Mouse (Mus musculus) ES-E14 (cell line): Measurements from ENCODE around the gene Gdpgp1. TPM values are rescaled to one million over a fixed set of nuclear protein-coding genes. Genes with fewer than 3 reads are reported as not detected.

ENCODE experiments used
- DNase-seq: peaks from one replicate; pipeline ENCODE4 v3.0.0-alpha.2; 2013; ENCODE audit warnings: low read depth, low spot score
- H3K27ac ChIP-seq: 2 replicates; pipeline ENCODE4 v1.5.1; 2012; ENCODE audit warnings: low read depth, mild to moderate bottlenecking, low read length, moderate library complexity, mixed read lengths; ENCODE audit not compliant: poor library complexity, insufficient read depth, severe bottlenecking
- H3K36me3 ChIP-seq: 2 replicates; pipeline ENCODE4 v1.6.1; 2012; ENCODE audit warnings: mild to moderate bottlenecking, low read length, moderate library complexity, mixed read lengths; ENCODE audit not compliant: control insufficient read depth, poor library complexity, insufficient read depth, severe bottlenecking
- H3K4me1 ChIP-seq, 2 experiments: fragments of 150-350 bp in 1 of 2; sonication (generic) in 1 of 2; 2 replicates each; pipeline ENCODE4 v1.6.1; 2012; ENCODE audit warnings: low read length in 2 of 2, mild to moderate bottlenecking in 1 of 2, mixed read lengths in 1 of 2; ENCODE audit not compliant: control insufficient read depth in 2 of 2, insufficient read depth in 2 of 2, poor library complexity in 1 of 2
- H3K4me3 ChIP-seq, 2 experiments: fragments of 150-350 bp in 1 of 2; sonication (generic) in 1 of 2; 2 replicates each; pipeline ENCODE4 v1.5.1; 2012; ENCODE audit warnings: low read length in 2 of 2, low read depth in 1 of 2, mild to moderate bottlenecking in 1 of 2, mixed read lengths in 1 of 2; ENCODE audit not compliant: insufficient read depth in 1 of 2, poor library complexity in 1 of 2, severe bottlenecking in 1 of 2
- H3K9ac ChIP-seq: 2 replicates; pipeline ENCODE4 v1.6.1; 2012; ENCODE audit warnings: low read depth, mild to moderate bottlenecking, low read length, mixed read lengths; ENCODE audit not compliant: poor library complexity, insufficient read depth, severe bottlenecking
- H3K9me3 ChIP-seq: fragments of 150-350 bp; sonication (generic); 2 replicates; pipeline ENCODE4 v1.6.1; 2012; ENCODE audit warnings: low read depth, mild to moderate bottlenecking, low read length; ENCODE audit not compliant: control insufficient read depth, insufficient read depth
- CHD2 ChIP-seq: IDR thresholded peaks from 2 replicates; pipeline ENCODE4 v1.6.1; 2014; ENCODE audit warnings: mild to moderate bottlenecking, low read depth, low read length, inconsistent platforms
- HCFC1 ChIP-seq: IDR thresholded peaks from 2 replicates; pipeline ENCODE4 v1.6.1; 2012; ENCODE audit warnings: low read length, inconsistent platforms, borderline replicate concordance; ENCODE audit not compliant: insufficient read depth
- MAFK ChIP-seq: IDR thresholded peaks from 2 replicates; pipeline ENCODE4 v1.6.1; 2014; ENCODE audit warnings: mild to moderate bottlenecking, low read depth, low read length, inconsistent platforms; ENCODE audit not compliant: insufficient read depth
- ZC3H11A ChIP-seq: IDR thresholded peaks from 2 replicates; pipeline ENCODE4 v1.6.1; 2012; ENCODE audit warnings: low read depth, mild to moderate bottlenecking, inconsistent platforms, low read length, borderline replicate concordance
- ZNF384 ChIP-seq: IDR thresholded peaks from 2 replicates; pipeline ENCODE4 v1.6.1; 2012; ENCODE audit warnings: low read depth, low read length, inconsistent platforms
- in situ Hi-C, 2 experiments: fragments of 600-800 bp; cut with MboI; formaldehyde crosslinking; loops; one replicate each; pipeline ENCODE4 v1.15.1; 2025; ENCODE audit warnings: low sequenced_read_pairs in 2 of 2, inconsistent platforms in 1 of 2; ENCODE audit not compliant: unreplicated experiment in 2 of 2
- total RNA-seq: library from RNA; depleted of rRNA; stranded (reverse); fragments of 300-350 nt; gene quantifications from 2 replicates; pipeline ENCODE4 v1.2.3, GENCODE M21; 2012

Gdpgp1 gene
- total RNA-seq, 1 experiment = 4.4 TPM

GRCm38 (mm10) chr7:80195146-80195545 lies 37.5 kb upstream of the Gdpgp1 start:
- no peaks in the 10 kb centered on the region; the same call in 1 of the 2 replicates for H3K36me3 ChIP-seq
- H3K9ac ChIP-seq = no peak overlapping the region
- H3K9me3 ChIP-seq = no peaks in the 10 kb centered on the region
- DNase-seq = no peak
- in situ Hi-C loops = no loop called here
- no peak overlapping the region for H3K27ac ChIP-seq
- no peak for TF ChIP-seq ZC3H11A
- no peak for TF ChIP-seq CHD2
- TF ChIP-seq MAFK = no peak
- TF ChIP-seq ZNF384 = no peak
- no peak for TF ChIP-seq HCFC1
- peaks cover 8 to 28% of the 10 kb centered on the region in 2 experiments; a peak in 3 of 4 replicates for H3K4me1 ChIP-seq
- no peak overlapping the region for H3K4me3 ChIP-seq

DNA sequence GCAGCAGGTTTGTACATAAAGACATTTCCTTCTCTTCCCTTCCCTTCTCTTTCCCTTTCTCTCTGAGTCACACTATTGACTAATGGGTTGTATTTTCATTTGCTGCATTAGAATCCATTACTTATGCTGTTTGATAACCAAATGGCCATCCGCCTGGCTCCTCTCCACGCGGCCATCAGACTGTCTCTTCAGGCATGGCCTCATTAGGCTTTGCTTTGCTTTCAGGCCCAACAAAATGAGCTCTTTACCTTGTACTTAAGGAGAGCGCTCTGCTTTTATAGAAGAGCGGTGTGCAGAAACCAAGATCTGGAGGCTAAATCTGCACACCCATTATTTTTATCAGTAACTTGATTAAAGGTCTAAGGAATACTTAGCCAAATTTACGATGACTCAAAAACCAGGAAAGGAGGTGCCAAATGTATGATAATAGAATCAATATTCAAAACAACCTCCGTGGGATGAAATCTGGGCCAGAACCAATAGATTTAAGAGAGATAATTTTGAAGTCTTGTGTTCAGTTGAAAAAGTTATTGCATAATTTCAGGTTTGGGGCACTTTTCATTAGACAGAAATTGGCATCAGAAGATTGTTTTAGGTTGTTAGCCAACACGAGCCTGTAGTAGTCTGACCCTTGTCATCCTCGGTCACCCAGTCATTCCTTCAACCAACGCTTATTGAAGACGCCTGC lies 36.9 kb upstream of the Gdpgp1 start:
- Histone ChIP-seq H3K9me3 (no peaks in the 10 kb centered on the region), H3K4me1 (peaks cover 8 to 28% of the 10 kb centered on the region in 2 experiments; a peak in 3 of 4 replicates), H3K36me3 (peaks cover 4% of the 10 kb centered on the region), H3K4me3 (no peak overlapping the region), H3K9ac (no peak overlapping the region), H3K27ac (no peak overlapping the region)
- DNase-seq = no peak
- in situ Hi-C loops = no loop called here
- TF ChIP-seq ZC3H11A (no peak), CHD2 (no peak), HCFC1 (no peak), ZNF384 (no peak), MAFK (no peak)

DNA sequence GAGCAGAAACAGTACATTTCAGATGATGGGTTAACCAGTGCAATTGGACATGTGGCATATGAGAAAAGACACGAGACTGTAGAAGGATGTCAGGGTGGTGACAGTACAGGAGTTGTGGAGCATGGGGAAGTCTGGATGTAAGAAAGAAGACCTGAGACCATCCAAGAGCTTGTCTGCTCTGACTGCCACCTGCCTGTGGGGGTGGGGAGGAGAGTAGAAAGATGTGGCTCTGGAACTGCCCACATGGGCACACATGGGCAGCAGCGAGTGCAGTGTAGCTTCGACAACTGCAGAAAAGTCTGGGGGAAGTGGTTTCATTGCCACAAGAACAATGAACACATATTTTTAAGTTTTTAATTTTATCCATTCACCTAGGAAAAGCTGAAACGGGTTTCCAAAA lies 35.3 kb upstream of the Gdpgp1 start:
- Histone ChIP-seq H3K36me3 (peaks cover 14% of the 10 kb centered on the region), H3K4me3 (peak overlapping the region; percentile 92 to 96), H3K9ac (peak overlapping the region; percentile 85; the same call in 1 of the 2 replicates), H3K4me1 (peaks cover 12 to 31% of the 10 kb centered on the region in 2 experiments), H3K27ac (peak overlapping the region; percentile 92; the same call in 1 of the 2 replicates), H3K9me3 (no peaks in the 10 kb centered on the region)
- no peak for DNase-seq
- TF ChIP-seq HCFC1 (no peak), MAFK (no peak), ZNF384 (no peak), ZC3H11A (no peak), CHD2 (no peak)
- in situ Hi-C loops = no loop called here

GRCm38 (mm10) chr7:80197941-80198778 lies 34.5 kb upstream of the Gdpgp1 start:
- peak overlapping the region; percentile 92 for H3K27ac ChIP-seq
- H3K4me1 ChIP-seq = peaks cover 10 to 38% of the 10 kb centered on the region in 2 experiments
- in situ Hi-C loops = no loop called here
- peaks cover 22% of the 10 kb centered on the region for H3K36me3 ChIP-seq
- H3K4me3 ChIP-seq = peak overlapping the region; percentile 92 to 96
- peak overlapping the region; percentile 85 for H3K9ac ChIP-seq
- no peaks in the 10 kb centered on the region for H3K9me3 ChIP-seq
- DNase-seq = peak; percentile 72
- TF ChIP-seq HCFC1 (0 out of 2 replicates have a peak, but pooled peaks have one; percentile 11), ZC3H11A (no peak)
